Mouse (Mus musculus) bone marrow, adult 2 months (tissue): ENCODE measurements at regions not wholly inside any gene's neighbourhood (a gene's known extent, or its start where the extent isn't known, plus 50 kb on each side); places are given as distances from the start of the nearest gene placed in this dataset.

ENCODE experiments used
- H3K27ac ChIP-seq: fragments of 200-500 bp; 2 replicates; pipeline ENCODE4 v1.5.1; 2012; ENCODE audit warnings: low read depth, mild to moderate bottlenecking, control low read depth, inconsistent platforms, low read length; ENCODE audit not compliant: control insufficient read depth, poor library complexity, insufficient read depth
- H3K4me1 ChIP-seq: fragments of 200-500 bp; 2 replicates; pipeline ENCODE4 v1.6.1; 2011; ENCODE audit warnings: low read length; ENCODE audit not compliant: control insufficient read depth, insufficient read depth
- H3K4me3 ChIP-seq: fragments of 200-500 bp; replicated peaks from 2 replicates; pipeline ENCODE3; 2011; ENCODE audit warnings: mild to moderate bottlenecking, low read depth, low read length, control low read depth; ENCODE audit not compliant: control insufficient read depth
- CTCF ChIP-seq: fragments of 200-500 bp; IDR thresholded peaks from 2 replicates; pipeline ENCODE4 v1.5.1; 2011; ENCODE audit warnings: low read length, control low read depth; ENCODE audit not compliant: control insufficient read depth, insufficient read depth
- POLR2A ChIP-seq: fragments of 200-500 bp; IDR thresholded peaks from 2 replicates; pipeline ENCODE4 v1.6.1; 2011; ENCODE audit warnings: low read depth, mild to moderate bottlenecking, control low read depth, low read length, borderline replicate concordance; ENCODE audit not compliant: control insufficient read depth
- WGBS: fragments of 180-500 bp; shearing (Covaris S2); methylation state at CpG from one replicate; pipeline ENCODE4 v1.1.7; 2018; 5-methylcytosine and 5-hydroxymethylcytosine counted together

GRCm38 (mm10) chr13:81937061-81937460, 154.2 kb downstream of the Cetn3 start:
- no peaks in the 10 kb centered on the region for H3K4me1 ChIP-seq
- no peak overlapping the region for H3K27ac ChIP-seq
- TF ChIP-seq POLR2A = no peak
- TF ChIP-seq CTCF = no peak
- 68% methylated on average over 3 of the region's 3 CpGs for whole genome bisulfite sequencing
- no peak overlapping the region for H3K4me3 ChIP-seq

- 12% methylated on average over 9 of the region's 9 CpGs for WGBS
- Histone ChIP-seq H3K27ac (no peak overlapping the region), H3K4me1 (no peaks in the 10 kb centered on the region), H3K4me3 (no peak overlapping the region)
- peak; percentile 67 for TF ChIP-seq CTCF
- no peak for TF ChIP-seq POLR2A
These were observed 161.2 kb downstream of the Cetn3 start for GRCm38 (mm10) chr13:81944047-81944446.

- WGBS = 76% methylated on average over 6 of the region's 6 CpGs
These were observed 161.6 kb downstream of the Cetn3 start for GRCm38 (mm10) chr13:81944469-81944868.

GRCm38 (mm10) chr13:81945741-81946140, 162.9 kb downstream of the Cetn3 start:
- WGBS = 56% methylated on average over 9 of the region's 9 CpGs
- H3K27ac ChIP-seq = no peak overlapping the region
- no peak for TF ChIP-seq CTCF
- TF ChIP-seq POLR2A = no peak

More at GRCm38 (mm10) chr13:81944469-81944868, 161.6 kb downstream of the Cetn3 start:
- TF ChIP-seq POLR2A (no peak), CTCF (no peak)
- Histone ChIP-seq H3K4me1 (no peaks in the 10 kb centered on the region), H3K27ac (no peak overlapping the region), H3K4me3 (no peak overlapping the region)

GRCm38 (mm10) chr13:81965431-81965830, 182.6 kb downstream of the Cetn3 start:
- no peak overlapping the region for H3K4me3 ChIP-seq

More at GRCm38 (mm10) chr13:81945741-81946140, 162.9 kb downstream of the Cetn3 start:
- Histone ChIP-seq H3K4me1 (no peaks in the 10 kb centered on the region), H3K4me3 (no peak overlapping the region)

GRCm38 (mm10) chr13:81975878-81976277, 193.0 kb downstream of the Cetn3 start:
- no peak overlapping the region for H3K4me3 ChIP-seq
- no peaks in the 10 kb centered on the region for H3K4me1 ChIP-seq
- no peak for TF ChIP-seq POLR2A
- TF ChIP-seq CTCF = no peak
- WGBS = 66% methylated on average over 2 of the region's 2 CpGs
- H3K27ac ChIP-seq = no peak overlapping the region

More at GRCm38 (mm10) chr13:81965431-81965830, 182.6 kb downstream of the Cetn3 start:
- H3K27ac ChIP-seq = no peak overlapping the region
- TF ChIP-seq POLR2A = no peak
- TF ChIP-seq CTCF = no peak
- H3K4me1 ChIP-seq = no peaks in the 10 kb centered on the region
- WGBS = 79% methylated on average over 2 of the region's 2 CpGs

GRCm38 (mm10) chr13:81978003-81978402, 195.1 kb downstream of the Cetn3 start:
- no peak for TF ChIP-seq CTCF
- no peak for TF ChIP-seq POLR2A
- no peak overlapping the region for H3K4me3 ChIP-seq
- WGBS = 77% methylated on average over 6 of the region's 6 CpGs
- H3K27ac ChIP-seq = no peak overlapping the region
- H3K4me1 ChIP-seq = no peaks in the 10 kb centered on the region

GRCm38 (mm10) chr13:81979289-81979688, 196.4 kb downstream of the Cetn3 start:
- TF ChIP-seq CTCF = no peak
- H3K4me3 ChIP-seq = no peak overlapping the region
- H3K4me1 ChIP-seq = no peaks in the 10 kb centered on the region
- no peak overlapping the region for H3K27ac ChIP-seq

- Histone ChIP-seq H3K4me3 (no peak overlapping the region), H3K27ac (no peak overlapping the region), H3K4me1 (no peaks in the 10 kb centered on the region)
- TF ChIP-seq POLR2A (no peak), CTCF (no peak)
- 75% methylated on average over 5 of the region's 5 CpGs for WGBS
These were observed 197.2 kb downstream of the Cetn3 start for GRCm38 (mm10) chr13:81980094-81980493.
